Mouse (Mus musculus) megakaryocyte, embryonic 14.5 days (primary cell): ENCODE data around the gene Dph5. TPM values are rescaled to one million over a fixed set of nuclear protein-coding genes. Genes with fewer than 3 reads are reported as not detected.
"Not testable (repeated sequence)": the region's sequence is repeated elsewhere in the genome, so short reads cannot be mapped to it uniquely, and the experiment has no call there.

ENCODE experiments used
- H3K27me3 ChIP-seq: replicated peaks from 2 replicates; pipeline ENCODE3; 2012; ENCODE audit warnings: inconsistent platforms
- H3K36me3 ChIP-seq: replicated peaks from 2 replicates; pipeline ENCODE3; 2012; ENCODE audit warnings: low read length, inconsistent platforms, mixed read lengths
- H3K4me1 ChIP-seq: 2 replicates; pipeline ENCODE4 v1.6.1; 2012; ENCODE audit warnings: inconsistent platforms
- H3K4me3 ChIP-seq: replicated peaks from 2 replicates; pipeline ENCODE3; 2012; ENCODE audit warnings: moderate library complexity, mild to moderate bottlenecking, inconsistent platforms
- H3K9me3 ChIP-seq: 2 replicates; pipeline ENCODE4 v1.6.1; 2012; ENCODE audit warnings: inconsistent platforms
- FLI1 ChIP-seq: IDR thresholded peaks from 2 replicates; pipeline ENCODE4 v1.6.1; 2012; ENCODE audit warnings: low read length, inconsistent platforms, mixed read lengths
- GATA1 ChIP-seq: IDR thresholded peaks from 3 replicates; pipeline ENCODE4 v1.6.1; 2012; ENCODE audit warnings: mixed read lengths, low read length, inconsistent platforms, borderline replicate concordance
- polyA plus RNA-seq: library from polyadenylated mRNA; stranded (reverse); fragments of >175 nt; gene quantifications from 2 replicates; pipeline ENCODE4 v1.2.3, GENCODE M21; 2012; ENCODE audit warnings: low replicate concordance; ENCODE audit not compliant: insufficient read depth

Dph5 gene
- polyA plus RNA-seq, 1 experiment = 3.7 TPM

DNA sequence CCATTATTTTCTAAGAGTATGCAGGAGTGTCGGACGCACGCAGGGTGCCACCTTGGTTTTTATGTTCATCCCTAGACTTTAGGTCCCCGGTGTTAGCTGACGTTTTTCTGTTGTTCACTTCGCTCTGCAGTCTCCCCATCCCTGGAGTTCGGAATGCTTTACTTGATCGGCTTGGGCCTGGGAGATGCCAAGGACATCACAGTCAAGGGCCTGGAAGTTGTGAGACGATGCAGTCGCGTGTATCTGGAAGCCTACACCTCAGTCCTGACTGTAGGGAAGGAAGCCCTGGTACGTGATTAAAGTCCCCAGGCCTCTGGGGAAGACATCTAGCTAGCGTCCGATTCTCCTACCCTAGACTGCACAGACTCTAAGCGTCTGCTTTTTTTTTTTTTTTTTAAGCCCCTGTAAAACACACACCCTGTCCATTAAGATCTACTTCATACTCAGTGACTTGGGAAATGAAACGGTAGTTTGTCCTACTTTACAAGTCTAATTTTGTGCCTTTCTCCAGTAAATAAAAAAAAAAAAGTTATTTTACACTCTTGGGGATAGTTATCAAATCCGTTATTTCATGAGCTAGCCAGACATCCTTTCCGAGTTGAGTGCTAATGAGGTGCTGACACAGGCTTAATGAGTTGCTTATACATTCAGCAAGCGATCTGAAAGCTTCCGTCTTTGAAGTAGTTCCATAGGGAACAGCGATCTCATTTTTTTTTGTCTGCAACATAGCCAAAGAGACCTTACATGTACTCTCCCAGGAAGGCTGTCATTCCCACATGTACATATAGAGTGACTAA, 871 bp downstream of the Dph5 start:
- H3K36me3 ChIP-seq = peaks cover 44% of the 10 kb centered on the region
- no peaks in the 10 kb centered on the region for H3K9me3 ChIP-seq
- peaks cover 35% of the 10 kb centered on the region for H3K4me1 ChIP-seq
- peak overlapping the region; percentile 97 for H3K4me3 ChIP-seq
- TF ChIP-seq GATA1 (no peak), FLI1 (no peak)
- H3K27me3 ChIP-seq = no peaks in the 10 kb centered on the region

DNA sequence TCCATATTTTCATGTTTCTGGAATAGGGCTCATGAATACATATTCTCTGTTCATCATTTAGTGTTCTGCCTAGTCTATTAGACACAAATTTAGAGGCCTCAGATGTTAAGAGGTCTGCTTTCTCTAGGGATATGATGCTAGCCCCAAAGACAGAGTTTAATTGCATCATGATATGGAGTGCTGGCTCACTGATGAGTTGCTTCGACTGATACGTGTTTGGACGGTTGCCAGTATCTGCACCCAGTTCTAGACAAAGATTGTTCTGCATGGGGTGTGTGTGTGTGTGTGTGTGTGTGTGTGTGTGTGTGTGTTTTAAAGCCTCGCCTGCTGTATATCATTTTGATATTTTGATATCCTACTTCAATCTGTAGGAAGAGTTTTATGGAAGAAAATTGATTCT, 4.7 kb downstream of the Dph5 start:
- Histone ChIP-seq H3K36me3 (peaks cover 57% of the 10 kb centered on the region), H3K27me3 (no peaks in the 10 kb centered on the region), H3K4me3 (no peak overlapping the region), H3K4me1 (peaks cover 46% of the 10 kb centered on the region), H3K9me3 (no peaks in the 10 kb centered on the region)
- TF ChIP-seq GATA1 (no peak), FLI1 (no peak)

DNA sequence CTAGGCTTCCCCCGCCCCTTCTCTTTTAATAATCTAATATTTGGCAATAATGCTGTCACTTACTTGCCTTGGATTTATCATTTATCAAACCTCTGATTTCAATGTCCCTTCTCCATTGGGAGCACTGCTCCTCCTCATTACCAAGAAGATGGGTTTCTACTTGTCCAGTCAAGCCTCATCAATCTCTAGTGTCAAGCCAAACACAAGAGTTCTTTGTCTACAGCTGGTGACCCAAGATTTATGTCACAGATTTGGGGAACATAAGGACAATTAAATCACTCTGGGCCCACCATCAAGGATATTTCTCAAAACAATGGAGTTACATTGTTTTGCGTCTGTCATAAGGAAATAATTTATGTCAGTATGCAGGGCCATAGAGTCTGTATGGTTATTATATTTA, 5.5 kb downstream of the Dph5 start:
- TF ChIP-seq FLI1 = no peak
- TF ChIP-seq GATA1 = no peak
- no peaks in the 10 kb centered on the region for H3K27me3 ChIP-seq
- H3K4me3 ChIP-seq = no peak overlapping the region
- H3K4me1 ChIP-seq = peaks cover 46% of the 10 kb centered on the region
- H3K36me3 ChIP-seq = peaks cover 57% of the 10 kb centered on the region
- H3K9me3 ChIP-seq = no peaks in the 10 kb centered on the region

DNA sequence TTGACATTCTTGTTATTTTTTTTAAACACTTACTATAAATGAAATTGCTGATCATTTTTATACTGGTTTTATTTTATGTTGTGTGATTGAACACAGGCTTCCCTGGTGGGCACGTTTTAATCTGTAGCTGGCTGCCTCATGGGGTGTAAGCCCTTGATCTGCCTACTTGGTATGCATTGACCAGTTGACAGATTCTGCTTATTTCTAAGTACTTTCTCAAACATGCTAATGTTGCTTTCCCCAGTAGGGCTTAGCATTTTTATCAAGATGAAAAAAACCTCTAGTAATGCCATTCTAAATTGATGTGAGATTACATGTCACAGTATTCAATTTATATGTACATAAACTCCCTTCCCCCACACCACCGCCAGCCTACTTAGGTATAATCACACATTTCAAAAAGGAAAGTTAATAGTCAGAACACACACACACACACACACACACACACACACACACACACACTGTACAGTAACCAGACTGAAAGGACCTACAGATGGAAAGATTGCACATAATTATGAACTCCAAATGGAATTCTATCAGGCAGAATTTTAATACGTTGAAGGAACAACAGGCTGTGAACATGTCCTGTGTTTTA, 10.8 kb downstream of the Dph5 start:
- Histone ChIP-seq H3K4me1 (peaks cover 51% of the 10 kb centered on the region), H3K27me3 (no peaks in the 10 kb centered on the region), H3K9me3 (no peaks in the 10 kb centered on the region), H3K4me3 (no peak overlapping the region), H3K36me3 (peaks cover 78% of the 10 kb centered on the region)
- TF ChIP-seq GATA1 (no peak), FLI1 (no peak)

DNA sequence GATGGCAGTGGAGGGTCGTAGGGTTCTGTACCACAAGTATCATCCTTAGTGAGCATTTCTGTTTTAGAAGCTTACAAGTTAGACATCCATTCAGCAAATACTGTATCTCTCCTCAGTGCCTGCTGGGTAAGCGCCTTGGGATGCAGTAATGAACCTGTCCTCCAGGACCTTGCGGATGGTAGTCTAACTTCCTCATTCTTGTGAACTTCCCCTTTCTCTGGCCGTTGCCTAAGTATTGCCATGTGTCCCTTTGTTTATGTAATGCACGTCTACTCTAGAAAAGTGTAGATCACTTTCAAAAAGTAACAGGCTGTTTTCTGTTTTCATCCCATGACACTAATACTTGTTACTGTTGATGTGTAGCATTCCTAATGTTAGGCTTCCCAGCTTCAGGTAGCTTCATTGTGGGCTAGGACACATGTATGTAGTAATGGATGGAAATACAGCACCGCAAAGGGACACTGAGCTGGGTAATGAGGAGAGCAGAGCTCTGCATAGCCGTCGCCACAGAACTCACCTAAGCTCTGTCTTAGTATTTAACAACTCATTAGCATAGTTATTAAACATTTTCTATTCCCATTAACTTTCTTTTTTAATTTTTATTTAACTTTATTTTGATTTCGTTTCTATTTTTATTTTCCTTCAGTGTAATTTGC, 14.8 kb downstream of the Dph5 start:
- Histone ChIP-seq H3K4me3 (no peak overlapping the region), H3K36me3 (peaks cover 75% of the 10 kb centered on the region), H3K9me3 (no peaks in the 10 kb centered on the region), H3K27me3 (no peaks in the 10 kb centered on the region), H3K4me1 (peaks cover 23% of the 10 kb centered on the region)
- TF ChIP-seq FLI1 (no peak), GATA1 (no peak)

DNA sequence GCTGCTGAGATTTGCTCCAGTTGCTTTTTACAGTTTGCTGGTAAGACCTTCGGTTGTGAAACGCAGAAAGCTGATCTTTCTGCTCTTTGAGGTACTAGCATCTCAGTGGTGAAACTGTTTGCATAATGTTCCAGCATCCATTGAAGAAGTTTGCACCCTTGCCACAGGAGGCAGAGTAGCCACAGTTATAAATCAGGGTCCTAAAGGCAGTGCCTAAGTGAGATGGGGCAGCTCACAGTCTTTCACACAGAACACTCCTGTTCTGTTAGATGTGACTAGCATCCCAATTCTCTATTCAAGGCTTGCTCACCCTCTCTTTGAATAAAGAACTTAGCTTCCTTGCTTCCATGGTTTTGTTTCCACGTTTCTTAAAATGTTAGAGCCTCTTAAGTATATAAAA, 17.4 kb downstream of the Dph5 start:
- no peaks in the 10 kb centered on the region for H3K9me3 ChIP-seq
- no peak for TF ChIP-seq FLI1
- TF ChIP-seq GATA1 = no peak
- no peak overlapping the region for H3K4me3 ChIP-seq
- H3K27me3 ChIP-seq = no peaks in the 10 kb centered on the region
- H3K36me3 ChIP-seq = peaks cover 65% of the 10 kb centered on the region
- H3K4me1 ChIP-seq = peaks cover 18% of the 10 kb centered on the region

DNA sequence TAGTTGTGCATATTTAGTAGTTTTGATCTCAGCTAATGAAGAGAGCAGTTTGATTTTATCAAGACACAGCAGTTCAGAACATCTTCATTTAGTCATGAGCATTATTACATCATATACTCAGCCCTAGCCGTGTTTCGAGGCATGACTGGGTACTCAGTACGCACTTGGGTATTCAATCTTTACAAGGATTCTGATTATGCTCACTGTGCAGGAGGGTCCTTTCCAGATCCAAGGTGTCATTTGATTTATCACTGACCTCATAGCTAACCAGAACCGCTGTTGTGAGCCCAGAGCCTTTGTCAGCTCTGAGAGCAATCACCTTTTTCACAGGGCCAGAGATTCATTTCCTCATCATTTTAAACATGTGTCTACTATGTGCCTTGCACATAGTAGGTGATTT, 17.9 kb downstream of the Dph5 start:
- peaks cover 60% of the 10 kb centered on the region for H3K36me3 ChIP-seq
- no peaks in the 10 kb centered on the region for H3K27me3 ChIP-seq
- no peaks in the 10 kb centered on the region for H3K9me3 ChIP-seq
- TF ChIP-seq GATA1 (no peak), FLI1 (no peak)
- no peak overlapping the region for H3K4me3 ChIP-seq
- H3K4me1 ChIP-seq = peaks cover 18% of the 10 kb centered on the region

DNA sequence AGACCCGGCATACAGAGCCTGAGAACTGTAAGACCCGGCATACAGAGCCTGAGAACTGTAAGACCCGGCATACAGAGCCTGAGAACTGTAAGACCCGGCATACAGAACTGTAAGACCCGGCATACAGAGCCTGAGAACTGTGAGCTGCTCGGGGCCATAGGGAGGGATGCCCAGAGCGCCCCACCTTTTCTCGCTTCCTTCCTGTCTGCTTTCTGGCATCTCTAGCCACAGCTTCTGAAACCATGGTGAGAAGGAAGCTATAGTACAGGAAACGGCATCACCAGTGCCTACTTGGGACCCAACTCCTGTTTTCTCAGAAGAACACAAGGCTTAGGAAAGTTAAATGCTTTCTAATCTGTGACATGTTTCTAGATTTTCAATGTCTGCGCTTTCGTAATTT, 19.8 kb downstream of the Dph5 start:
- H3K4me1 ChIP-seq, H3K9me3 ChIP-seq, H3K4me3 ChIP-seq, H3K27me3 ChIP-seq: not testable (repeated sequence)
- H3K36me3 ChIP-seq = peaks cover 43% of the 10 kb centered on the region

DNA sequence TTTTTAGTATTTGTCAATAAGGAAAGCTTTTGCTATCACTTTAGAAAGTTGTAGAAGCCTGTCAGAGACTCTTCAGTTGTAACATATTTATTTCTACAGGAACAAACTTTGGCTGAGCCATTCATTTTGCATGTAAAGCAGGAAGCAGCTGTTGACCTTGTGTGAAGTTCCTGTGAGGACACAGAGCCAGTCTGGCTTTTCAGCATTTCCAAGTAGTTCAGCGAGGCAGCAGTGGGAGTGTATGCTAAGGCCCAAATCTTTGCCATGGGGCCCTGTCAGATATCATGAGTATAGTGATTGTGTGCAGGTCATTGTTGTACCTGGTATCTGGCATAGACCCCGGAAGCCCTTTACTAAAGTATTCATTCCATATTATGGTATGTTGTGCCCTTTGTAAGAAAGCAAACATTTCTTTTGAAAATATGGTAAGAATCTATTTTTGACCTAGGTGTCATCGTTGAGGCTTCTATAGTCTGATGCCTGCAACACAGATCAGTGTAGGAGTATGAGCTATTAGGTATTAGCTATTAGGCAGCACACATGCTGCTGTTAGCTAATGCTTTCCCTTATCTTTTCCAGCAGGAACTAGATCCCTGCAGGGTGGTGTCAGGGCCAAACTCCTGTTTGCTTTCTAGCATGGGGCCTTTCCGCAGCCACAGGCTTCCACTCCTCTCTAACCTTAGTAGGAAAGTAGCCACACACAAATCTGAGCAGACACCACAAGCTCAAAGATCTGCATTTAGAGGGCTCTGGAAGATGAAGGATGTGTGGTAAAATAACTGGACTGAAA, 37.0 kb downstream of the Dph5 start:
- Histone ChIP-seq H3K4me3 (no peak overlapping the region), H3K27me3 (no peaks in the 10 kb centered on the region), H3K9me3 (no peaks in the 10 kb centered on the region), H3K4me1 (peaks cover 14% of the 10 kb centered on the region), H3K36me3 (peaks cover 66% of the 10 kb centered on the region)
- TF ChIP-seq GATA1 (no peak), FLI1 (no peak)
